Mouse (Mus musculus): ENCODE measurements around the gene Mgat5b. TPM values are rescaled to one million over a fixed set of nuclear protein-coding genes. Genes with fewer than 3 reads are reported as not detected.

The Mgat5b gene
- total and polyA plus RNA-seq, 3 experiments: not detected

DNA sequence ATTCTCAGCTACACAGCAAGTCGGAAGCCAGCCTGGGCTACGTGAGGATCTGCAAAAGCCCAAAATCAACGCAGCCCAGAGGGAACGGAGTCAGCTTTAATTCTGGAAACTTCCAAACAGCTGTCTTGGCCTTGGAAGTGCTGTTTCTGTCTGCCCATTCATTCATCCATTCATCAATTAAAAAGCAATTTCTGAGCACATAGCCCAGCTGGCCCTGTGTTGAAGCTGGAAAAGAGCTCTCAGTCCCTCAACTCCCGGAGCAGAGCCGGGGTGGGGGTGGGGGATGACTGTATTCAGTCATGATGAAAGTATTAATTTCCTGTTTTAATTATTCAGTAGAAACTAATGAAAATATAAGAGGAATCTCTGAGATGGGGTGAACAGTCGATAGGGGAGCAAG, 71.6 kb downstream of the Mgat5b start:
- Histone ChIP-seq H3K79me2 (ENCODE audit: control insufficient read depth, insufficient read depth, low read length, poor library complexity) (no peaks in the 10 kb centered on the region; the same call in 1 of the 2 replicates), H3K27me3 (ENCODE audit: control insufficient read depth in 1 of 2, insufficient read depth in 2 of 2, low read length in 2 of 2) (peaks cover 12 to 23% of the 10 kb centered on the region in 2 experiments), H3K4me3 (ENCODE audit: control insufficient read depth in 1 of 2, insufficient read depth in 1 of 2, low read depth in 2 of 2, low read length in 2 of 2) (no peak overlapping the region), H3K36me3 (ENCODE audit: control insufficient read depth in 1 of 2, insufficient read depth in 2 of 2, low read length in 2 of 2) (no peaks in the 10 kb centered on the region), H3K9ac (ENCODE audit: control insufficient read depth, low read depth, low read length, poor library complexity, severe bottlenecking) (no peak overlapping the region), H3K4me1 (ENCODE audit: control insufficient read depth in 1 of 2, insufficient read depth in 2 of 2, low read length in 2 of 2) (no peaks in the 10 kb centered on the region), H3K27ac (ENCODE audit: control insufficient read depth, low read depth, low read length) (no peak overlapping the region), H3K9me3 (replicated peaks; ENCODE audit: insufficient read depth, low read length) (no peaks in the 10 kb centered on the region)
- no peak for TF ChIP-seq USF2 (IDR thresholded peaks at IDR 0.05; ENCODE audit: borderline replicate concordance in 1 of 2, insufficient read depth in 1 of 2, low read depth in 1 of 2, low read length in 2 of 2)
- DNase-seq (ENCODE audit: low read depth, low spot score): no peak

DNA sequence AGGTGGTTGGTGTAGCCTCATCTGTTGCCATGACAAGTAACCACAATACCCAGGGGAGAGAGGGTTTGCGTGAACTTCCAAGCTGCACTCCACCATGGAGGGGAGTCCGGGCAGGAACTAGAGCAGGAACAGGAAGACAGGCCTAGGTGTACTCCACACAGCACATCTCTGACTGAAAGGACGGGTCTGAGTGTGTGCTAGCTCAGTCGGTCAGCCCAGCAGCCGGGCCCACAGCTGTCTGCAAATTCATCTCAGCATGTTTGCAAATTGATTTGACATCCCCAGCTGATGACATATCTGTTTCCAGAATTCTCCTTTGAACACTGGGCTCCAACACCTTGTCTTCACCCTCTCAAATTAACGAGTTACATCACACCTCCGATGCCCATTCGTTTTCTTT, 72.7 kb downstream of the Mgat5b start:
- Histone ChIP-seq H3K9ac (ENCODE audit: control insufficient read depth, low read depth, low read length, poor library complexity, severe bottlenecking) (no peak overlapping the region), H3K27ac (ENCODE audit: control insufficient read depth, low read depth, low read length) (no peak overlapping the region), H3K27me3 (ENCODE audit: control insufficient read depth in 1 of 2, insufficient read depth in 2 of 2, low read length in 2 of 2) (peaks cover 19 to 26% of the 10 kb centered on the region in 2 experiments), H3K4me3 (ENCODE audit: control insufficient read depth in 1 of 2, insufficient read depth in 1 of 2, low read depth in 2 of 2, low read length in 2 of 2) (no peak overlapping the region), H3K9me3 (replicated peaks; ENCODE audit: insufficient read depth, low read length) (no peaks in the 10 kb centered on the region), H3K4me1 (ENCODE audit: control insufficient read depth in 1 of 2, insufficient read depth in 2 of 2, low read length in 2 of 2) (no peaks in the 10 kb centered on the region), H3K79me2 (ENCODE audit: control insufficient read depth, insufficient read depth, low read length, poor library complexity) (no peaks in the 10 kb centered on the region; the same call in 1 of the 2 replicates), H3K36me3 (ENCODE audit: control insufficient read depth in 1 of 2, insufficient read depth in 2 of 2, low read length in 2 of 2) (no peaks in the 10 kb centered on the region)
- TF ChIP-seq GATA1 (IDR thresholded peaks at IDR 0.05; ENCODE audit: low read depth, low read length) (no peak), JUND (IDR thresholded peaks at IDR 0.05; ENCODE audit: low read depth, low read length) (no peak), MAZ (IDR thresholded peaks at IDR 0.05; ENCODE audit: low read depth, low read length) (no peak), EP300 (IDR thresholded peaks at IDR 0.05; ENCODE audit: low read depth in 1 of 2, low read length in 2 of 2) (no peak), GABPA (IDR thresholded peaks at IDR 0.05; ENCODE audit: low read depth, low read length) (no peak), POLR2A (IDR thresholded peaks at IDR 0.05; ENCODE audit: control insufficient read depth in 1 of 2, insufficient read depth in 1 of 2, low read depth in 1 of 2, low read length in 2 of 2, poor library complexity in 1 of 2) (no peak), MAX (IDR thresholded peaks at IDR 0.05; ENCODE audit: low read length) (no peak), KAT2A (conservative IDR thresholded peaks at IDR 0.05; ENCODE audit: low read depth, low read length) (no peak), SMC3 (IDR thresholded peaks at IDR 0.05; ENCODE audit: low read depth, low read length) (no peak), ZMIZ1 (IDR thresholded peaks at IDR 0.05; ENCODE audit: low read depth, low read length) (no peak), MAFK (IDR thresholded peaks at IDR 0.05; ENCODE audit: borderline replicate concordance, low read depth, low read length) (no peak), ZC3H11A (IDR thresholded peaks at IDR 0.05; ENCODE audit: low read depth, low read length) (no peak), CHD2 (IDR thresholded peaks at IDR 0.05; ENCODE audit: low read length) (no peak), UBTF (IDR thresholded peaks at IDR 0.05; ENCODE audit: borderline replicate concordance, insufficient read depth, low read depth, low read length) (no peak), MXI1 (IDR thresholded peaks at IDR 0.05; ENCODE audit: low read depth, low read length) (no peak), CTCF (IDR thresholded peaks at IDR 0.05 in 2 of 3, conservative IDR thresholded peaks at IDR 0.05 in 1 of 3; ENCODE audit: control insufficient read depth in 1 of 3, insufficient read depth in 1 of 3, low read depth in 2 of 3, low read length in 3 of 3, poor library complexity in 1 of 3, severe bottlenecking in 1 of 3) (no peak), MYB (IDR thresholded peaks at IDR 0.05; ENCODE audit: low read depth, low read length) (no peak), TAL1 (IDR thresholded peaks at IDR 0.05; ENCODE audit: low read length) (no peak), MEF2A (IDR thresholded peaks at IDR 0.05; ENCODE audit: extremely low read depth, insufficient replicate concordance, low read depth, low read length, poor library complexity, severe bottlenecking) (no peak)
- DNase-seq (ENCODE audit: low read depth, low spot score): no peak

Data from MEL (cell line).